Mouse (Mus musculus): ENCODE results near the gene Zcchc13. TPM values are rescaled to one million over a fixed set of nuclear protein-coding genes. Genes with fewer than 3 reads are reported as not detected.
"Not testable (repeated sequence)": the region's sequence is repeated elsewhere in the genome, so short reads cannot be mapped to it uniquely, and the experiment has no call there.

Gene Zcchc13
- polyA plus RNA-seq, 1 experiment from 2014 or later = not detected

GRCm38 (mm10) chrX:103633895-103634294 is 3.5 kb downstream of the Zcchc13 start:
- no peak overlapping the region for H3K27ac ChIP-seq (ENCODE audit: low read depth)
- TF ChIP-seq CTCF (IDR thresholded peaks at IDR 0.05; ENCODE audit: low read depth) (no peak), EP300 (IDR thresholded peaks at IDR 0.05; ENCODE audit: low read depth) (no peak)
- H3K4me2 ChIP-seq (ENCODE audit: low read depth, low read length) = no peak overlapping the region
- no peaks in the 10 kb centered on the region for H3K27me3 ChIP-seq (ENCODE audit: insufficient read depth, low read length)
- no peak overlapping the region for H3K9ac ChIP-seq (replicated peaks)
- no peaks in the 10 kb centered on the region for H3K9me3 ChIP-seq (ENCODE audit: low read length)
- no peaks in the 10 kb centered on the region for H3K4me1 ChIP-seq (ENCODE audit: insufficient read depth)
- no peak overlapping the region for H3K4me3 ChIP-seq (ENCODE audit: low read depth, low read length)
- DNase-seq = no peak
- H3K36me3 ChIP-seq (replicated peaks; ENCODE audit: insufficient read depth, low read length) = no peaks in the 10 kb centered on the region
- no peak for ATAC-seq

- no peak for TF ChIP-seq EP300 (IDR thresholded peaks at IDR 0.05; ENCODE audit: low read depth)
- no peak for TF ChIP-seq CTCF (IDR thresholded peaks at IDR 0.05; ENCODE audit: low read depth)
- Histone ChIP-seq H3K27me3 (ENCODE audit: insufficient read depth, low read length) (no peaks in the 10 kb centered on the region), H3K9me3 (ENCODE audit: low read length) (no peaks in the 10 kb centered on the region), H3K9ac (replicated peaks) (no peak overlapping the region), H3K4me3 (ENCODE audit: low read depth, low read length) (no peak overlapping the region), H3K4me2 (ENCODE audit: low read depth, low read length) (no peak overlapping the region), H3K36me3 (replicated peaks; ENCODE audit: insufficient read depth, low read length) (no peaks in the 10 kb centered on the region), H3K27ac (ENCODE audit: low read depth) (no peak overlapping the region), H3K4me1 (ENCODE audit: insufficient read depth) (no peaks in the 10 kb centered on the region)
- DNase-seq (no peak), ATAC-seq (no peak)
Observed at GRCm38 (mm10) chrX:103636021-103636420, 5.6 kb downstream of the Zcchc13 start.

- no peaks in the 10 kb centered on the region for H3K9me3 ChIP-seq (ENCODE audit: low read length)
- no peaks in the 10 kb centered on the region for H3K36me3 ChIP-seq (replicated peaks; ENCODE audit: insufficient read depth, low read length)
- no peaks in the 10 kb centered on the region; the same call in 1 of the 2 replicates for H3K27me3 ChIP-seq (ENCODE audit: insufficient read depth, low read length)
- TF ChIP-seq CTCF (IDR thresholded peaks at IDR 0.05; ENCODE audit: low read depth) (no peak), EP300 (IDR thresholded peaks at IDR 0.05; ENCODE audit: low read depth) (no peak)
- no peak overlapping the region for H3K4me3 ChIP-seq (ENCODE audit: low read depth, low read length)
- no peak overlapping the region for H3K27ac ChIP-seq (ENCODE audit: low read depth)
- no peak for ATAC-seq
- H3K9ac ChIP-seq (replicated peaks) = no peak overlapping the region
- no peak for DNase-seq
- no peaks in the 10 kb centered on the region for H3K4me1 ChIP-seq (ENCODE audit: insufficient read depth)
- WGBS (ENCODE audit: insufficient replicate concordance) = 70% methylated on average over 5 of the region's 5 CpGs
- no peak overlapping the region for H3K4me2 ChIP-seq (ENCODE audit: low read depth, low read length)
Observed at GRCm38 (mm10) chrX:103638566-103638965, 8.2 kb downstream of the Zcchc13 start.

- TF ChIP-seq CTCF (IDR thresholded peaks at IDR 0.05; ENCODE audit: low read depth) = no peak
- no peak for TF ChIP-seq EP300 (IDR thresholded peaks at IDR 0.05; ENCODE audit: low read depth)
- DNase-seq (peak; percentile 17), ATAC-seq (no peak)
- no peaks in the 10 kb centered on the region for H3K9me3 ChIP-seq (ENCODE audit: low read length)
- no peaks in the 10 kb centered on the region for H3K36me3 ChIP-seq (replicated peaks; ENCODE audit: insufficient read depth, low read length)
- 73% methylated on average over 1 of the region's 1 CpGs for WGBS (ENCODE audit: insufficient replicate concordance)
- H3K4me3 ChIP-seq (ENCODE audit: low read depth, low read length) = no peak overlapping the region
- no peaks in the 10 kb centered on the region for H3K4me1 ChIP-seq (ENCODE audit: insufficient read depth)
- H3K4me2 ChIP-seq (ENCODE audit: low read depth, low read length) = no peak overlapping the region
- H3K27me3 ChIP-seq (ENCODE audit: insufficient read depth, low read length) = no peaks in the 10 kb centered on the region; the same call in 1 of the 2 replicates
- H3K9ac ChIP-seq (replicated peaks) = no peak overlapping the region
- no peak overlapping the region for H3K27ac ChIP-seq (ENCODE audit: low read depth)
Observed at GRCm38 (mm10) chrX:103644301-103644700, 13.9 kb downstream of the Zcchc13 start.

- no peak for ATAC-seq
- Histone ChIP-seq H3K9me3 (ENCODE audit: low read length) (no peaks in the 10 kb centered on the region), H3K4me3 (ENCODE audit: low read depth, low read length) (no peak overlapping the region), H3K4me2 (ENCODE audit: low read depth, low read length) (no peak overlapping the region), H3K27ac (ENCODE audit: low read depth) (no peak overlapping the region), H3K4me1 (ENCODE audit: insufficient read depth) (no peaks in the 10 kb centered on the region), H3K9ac (replicated peaks) (no peak overlapping the region), H3K27me3 (ENCODE audit: insufficient read depth, low read length) (no peaks in the 10 kb centered on the region; the same call in 1 of the 2 replicates), H3K36me3 (replicated peaks; ENCODE audit: insufficient read depth, low read length) (no peaks in the 10 kb centered on the region)
- 38% methylated on average over 1 of the region's 1 CpGs for WGBS (ENCODE audit: insufficient replicate concordance)
- no peak for DNase-seq
- TF ChIP-seq EP300 (IDR thresholded peaks at IDR 0.05; ENCODE audit: low read depth) = no peak
Observed at GRCm38 (mm10) chrX:103652048-103652447, 21.7 kb downstream of the Zcchc13 start.

GRCm38 (mm10) chrX:103653021-103653420 is 22.6 kb downstream of the Zcchc13 start:
- H3K4me3 ChIP-seq (ENCODE audit: low read depth, low read length) = no peak overlapping the region
- WGBS (ENCODE audit: insufficient replicate concordance) = 45% methylated on average over 2 of the region's 2 CpGs
- no peaks in the 10 kb centered on the region for H3K36me3 ChIP-seq (replicated peaks; ENCODE audit: insufficient read depth, low read length)
- DNase-seq = no peak
- no peak overlapping the region for H3K4me2 ChIP-seq (ENCODE audit: low read depth, low read length)
- H3K27me3 ChIP-seq (ENCODE audit: insufficient read depth, low read length) = no peaks in the 10 kb centered on the region; the same call in 1 of the 2 replicates
- no peak overlapping the region for H3K9ac ChIP-seq (replicated peaks)
- ATAC-seq = no peak
- TF ChIP-seq CTCF (IDR thresholded peaks at IDR 0.05; ENCODE audit: low read depth) = no peak
- TF ChIP-seq EP300 (IDR thresholded peaks at IDR 0.05; ENCODE audit: low read depth) = no peak
- H3K9me3 ChIP-seq (ENCODE audit: low read length) = no peaks in the 10 kb centered on the region
- no peak overlapping the region for H3K27ac ChIP-seq (ENCODE audit: low read depth)
- H3K4me1 ChIP-seq (ENCODE audit: insufficient read depth) = no peaks in the 10 kb centered on the region

- no peaks in the 10 kb centered on the region for H3K4me1 ChIP-seq (ENCODE audit: insufficient read depth)
- no peak for TF ChIP-seq CTCF (IDR thresholded peaks at IDR 0.05; ENCODE audit: low read depth)
- TF ChIP-seq EP300 (IDR thresholded peaks at IDR 0.05; ENCODE audit: low read depth) = no peak
- H3K9me3 ChIP-seq (ENCODE audit: low read length) = no peaks in the 10 kb centered on the region
- no peaks in the 10 kb centered on the region for H3K36me3 ChIP-seq (replicated peaks; ENCODE audit: insufficient read depth, low read length)
- no peak overlapping the region for H3K9ac ChIP-seq (replicated peaks)
- ATAC-seq (no peak), DNase-seq (no peak)
- no peaks in the 10 kb centered on the region; the same call in 1 of the 2 replicates for H3K27me3 ChIP-seq (ENCODE audit: insufficient read depth, low read length)
- WGBS (ENCODE audit: insufficient replicate concordance) = 62% methylated on average over 3 of the region's 4 CpGs
- H3K27ac ChIP-seq (ENCODE audit: low read depth) = no peak overlapping the region
- no peak overlapping the region for H3K4me3 ChIP-seq (ENCODE audit: low read depth, low read length)
- H3K4me2 ChIP-seq (ENCODE audit: low read depth, low read length) = no peak overlapping the region
Observed at GRCm38 (mm10) chrX:103658985-103659384, 28.6 kb downstream of the Zcchc13 start.

GRCm38 (mm10) chrX:103664445-103664844 is 34.1 kb downstream of the Zcchc13 start:
- not testable (repeated sequence) for H3K27ac ChIP-seq (ENCODE audit: low read depth); H3K4me3 ChIP-seq (ENCODE audit: low read depth, low read length); H3K9ac ChIP-seq (replicated peaks); H3K36me3 ChIP-seq (replicated peaks; ENCODE audit: insufficient read depth, low read length); H3K4me1 ChIP-seq (ENCODE audit: insufficient read depth); H3K9me3 ChIP-seq (ENCODE audit: low read length); H3K4me2 ChIP-seq (ENCODE audit: low read depth, low read length); ATAC-seq; H3K27me3 ChIP-seq (ENCODE audit: insufficient read depth, low read length); DNase-seq
- WGBS (ENCODE audit: insufficient replicate concordance) = 58% methylated on average over 10 of the region's 10 CpGs
